Mouse (Mus musculus) limb, embryonic 14.5 days (tissue): ENCODE measurements around the gene Zfp961. TPM values are rescaled to one million over a fixed set of nuclear protein-coding genes. Genes with fewer than 3 reads are reported as not detected.
"Not testable (repeated sequence)": the region's sequence is repeated elsewhere in the genome, so short reads cannot be mapped to it uniquely, and the experiment has no call there.

Experiments used
- ATAC-seq: fragments of 200-750 bp; cut with Nextera tagmentation; 2 replicates; pipeline ENCODE4 v1.8.0; 2017; ENCODE audit warnings: low read depth, moderate number of reproducible peaks, moderate TSS enrichment; ENCODE audit not compliant: low FRiP score
- DNase-seq: peaks from one replicate; pipeline ENCODE4 v3.0.0-alpha.2; 2015; ENCODE audit warnings: low spot score
- H3K27ac ChIP-seq: fragments of 300-500 bp; sonication (generic); replicated peaks from 2 replicates; pipeline ENCODE4 v1.5.1; 2014; ENCODE audit warnings: low read depth, mild to moderate bottlenecking, low read length, moderate library complexity, mixed read lengths
- H3K27me3 ChIP-seq: fragments of 300-500 bp; sonication (generic); 2 replicates; pipeline ENCODE4 v1.6.1; 2014; ENCODE audit warnings: low read length, mixed read lengths; ENCODE audit not compliant: control insufficient read depth, insufficient read depth
- H3K36me3 ChIP-seq: fragments of 300-500 bp; sonication (generic); 2 replicates; pipeline ENCODE4 v1.6.1; 2014; ENCODE audit warnings: mild to moderate bottlenecking, low read length, moderate library complexity, mixed read lengths; ENCODE audit not compliant: control insufficient read depth, insufficient read depth
- H3K4me1 ChIP-seq: fragments of 300-500 bp; sonication (generic); 2 replicates; pipeline ENCODE4 v1.6.1; 2014; ENCODE audit warnings: antibody characterized with exemption, low read length, mixed read lengths; ENCODE audit not compliant: control insufficient read depth, insufficient read depth
- H3K4me2 ChIP-seq: fragments of 300-500 bp; sonication (generic); replicated peaks from 2 replicates; pipeline ENCODE4 v1.6.1; 2014; ENCODE audit warnings: low read depth, mild to moderate bottlenecking, low read length, moderate library complexity; ENCODE audit not compliant: severe bottlenecking
- H3K4me3 ChIP-seq: fragments of 300-500 bp; sonication (generic); replicated peaks from 2 replicates; pipeline ENCODE4 v1.5.1; 2014; ENCODE audit warnings: low read length
- H3K9ac ChIP-seq: fragments of 300-500 bp; sonication (generic); 2 replicates; pipeline ENCODE4 v1.6.1; 2014; ENCODE audit warnings: mild to moderate bottlenecking, low read depth, low read length, moderate library complexity; ENCODE audit not compliant: severe bottlenecking
- H3K9me3 ChIP-seq: fragments of 300-500 bp; sonication (generic); 2 replicates; pipeline ENCODE4 v1.6.1; 2016; ENCODE audit warnings: low read length; ENCODE audit not compliant: control insufficient read depth
- POLR2A ChIP-seq: fragments of 200-500 bp; IDR thresholded peaks from 2 replicates; pipeline ENCODE4 v1.8.0; 2012; ENCODE audit warnings: inconsistent platforms, mild to moderate bottlenecking, moderate library complexity, borderline replicate concordance; ENCODE audit not compliant: insufficient read depth, insufficient read length; ENCODE audit errors: extremely low read depth
- WGBS: fragments of 180-500 bp; shearing (Covaris S2); extraction: QIAGEN DNeasy Blood & Tissue Kit; methylation state at CpG from one replicate; pipeline ENCODE4 v1.1.7; 2014; 5-methylcytosine and 5-hydroxymethylcytosine counted together
- polyA plus RNA-seq, 2 experiments: library from polyadenylated mRNA; depleted of rRNA in 1 of 2; stranded (reverse) in 1 of 2; unstranded in 1 of 2; fragments of >200 nt; fragmentation: Nextera tagmentation in 1 of 2; extraction: Ambion mirVana in 1 of 2; gene quantifications; 2 replicates each; pipeline versions ENCODE4 v1.2.1 to v1.2.3; 2012 to 2014

Zfp961 gene
- polyA plus RNA-seq, 2 experiments: 15.5 to 18.9 TPM

DNA sequence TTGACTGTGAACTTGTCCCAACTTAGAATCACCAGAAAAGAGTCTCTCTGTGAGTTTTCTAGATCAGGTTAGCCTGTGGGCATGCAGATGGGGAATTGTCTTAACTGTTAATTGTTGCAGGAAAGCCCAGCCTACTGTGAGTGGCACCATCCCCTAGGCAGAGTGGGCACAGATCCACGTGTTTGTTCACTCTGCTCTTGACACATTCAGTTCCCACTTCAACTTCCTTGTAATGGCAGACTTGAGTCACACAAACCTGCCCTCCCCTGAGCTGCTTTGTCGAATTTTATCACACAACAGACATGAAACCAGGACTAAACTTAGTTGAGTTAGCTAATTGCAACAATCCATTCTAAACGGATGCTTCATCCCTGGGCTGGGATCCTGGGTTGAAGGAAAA, 49.4 kb downstream of the Zfp961 start:
- H3K9ac ChIP-seq: no peak overlapping the region
- no peak for TF ChIP-seq POLR2A
- no peaks in the 10 kb centered on the region for H3K36me3 ChIP-seq
- no peaks in the 10 kb centered on the region for H3K4me1 ChIP-seq
- no peaks in the 10 kb centered on the region for H3K9me3 ChIP-seq
- WGBS: 65% methylated on average over 3 of the region's 3 CpGs
- no peak overlapping the region for H3K4me3 ChIP-seq
- no peak for DNase-seq
- H3K27ac ChIP-seq: no peak overlapping the region
- H3K27me3 ChIP-seq: no peaks in the 10 kb centered on the region
- ATAC-seq: no peak
- H3K4me2 ChIP-seq: no peak overlapping the region

DNA sequence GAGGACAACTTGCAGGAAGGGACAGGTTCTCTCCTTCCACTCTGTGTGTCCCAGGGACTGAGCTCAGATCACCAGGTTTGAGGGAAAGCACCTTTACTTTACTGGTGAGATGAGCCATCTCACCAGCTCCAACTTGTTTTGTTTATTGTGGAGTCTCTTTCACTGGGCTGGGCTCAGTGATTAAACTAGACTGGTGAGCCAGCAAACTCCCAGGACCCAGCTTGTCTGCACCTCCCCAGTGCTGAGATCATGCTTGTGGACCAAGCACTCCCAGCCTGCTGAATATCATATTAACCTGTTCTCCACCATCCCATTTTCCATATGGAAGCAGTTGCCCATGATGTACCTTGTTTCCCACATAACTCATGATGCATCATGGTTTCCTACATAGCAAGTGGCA, 52.1 kb downstream of the Zfp961 start:
- no peaks in the 10 kb centered on the region for H3K9me3 ChIP-seq
- H3K4me1 ChIP-seq: no peaks in the 10 kb centered on the region
- H3K27me3 ChIP-seq: no peaks in the 10 kb centered on the region
- no peak overlapping the region for H3K4me3 ChIP-seq
- no peak overlapping the region for H3K9ac ChIP-seq
- no peak overlapping the region for H3K4me2 ChIP-seq
- no peak for TF ChIP-seq POLR2A
- no peak overlapping the region for H3K27ac ChIP-seq
- no peak for DNase-seq
- no peaks in the 10 kb centered on the region for H3K36me3 ChIP-seq
- ATAC-seq: no peak

DNA sequence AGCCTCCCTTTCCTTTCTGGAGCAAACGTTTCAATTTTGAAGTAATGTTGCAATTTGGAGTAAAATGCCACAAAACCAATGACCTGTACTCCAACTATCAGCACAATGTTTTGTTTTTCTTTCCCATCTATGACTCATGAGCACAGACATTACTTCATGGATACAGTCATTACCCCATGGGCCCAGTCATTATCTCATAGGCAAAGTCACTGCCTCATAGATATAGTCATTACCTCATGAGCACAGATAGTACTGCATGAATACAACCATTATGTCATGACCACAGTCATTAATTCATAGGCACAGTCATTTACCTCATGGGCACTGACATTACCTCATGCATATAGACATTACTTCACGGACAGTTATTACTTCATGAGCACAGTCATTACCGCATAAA, 55.1 kb downstream of the Zfp961 start:
- H3K27me3 ChIP-seq: no peaks in the 10 kb centered on the region
- H3K27ac ChIP-seq: no peak overlapping the region
- no peaks in the 10 kb centered on the region for H3K36me3 ChIP-seq
- no peak overlapping the region for H3K4me2 ChIP-seq
- no peak overlapping the region for H3K4me3 ChIP-seq
- WGBS: 75% methylated on average over 3 of the region's 3 CpGs
- no peak for TF ChIP-seq POLR2A
- no peaks in the 10 kb centered on the region for H3K4me1 ChIP-seq
- DNase-seq (no peak), ATAC-seq (no peak)
- H3K9me3 ChIP-seq: no peaks in the 10 kb centered on the region
- no peak overlapping the region for H3K9ac ChIP-seq

DNA sequence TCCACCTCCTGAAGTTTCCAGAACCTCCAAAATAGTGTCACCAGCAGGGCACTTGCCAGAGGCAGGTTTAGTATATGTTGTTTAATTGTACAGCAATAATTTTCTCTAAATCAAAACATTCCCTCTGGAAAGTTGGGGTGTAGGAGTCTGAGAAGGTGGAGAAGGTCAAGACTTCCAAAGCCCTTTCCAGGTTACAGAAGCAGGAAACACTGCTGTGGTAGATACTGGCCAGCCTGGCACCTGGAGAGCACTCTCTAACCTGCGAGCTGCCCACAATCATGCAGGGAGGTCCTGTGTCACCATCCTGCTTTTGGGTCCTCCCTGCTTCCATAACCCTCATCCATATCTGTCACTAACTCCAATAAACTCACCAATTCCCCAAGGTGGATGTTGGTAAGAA, 55.9 kb downstream of the Zfp961 start:
- WGBS: 71% methylated on average over 1 of the region's 1 CpGs
- Histone ChIP-seq H3K9me3 (no peaks in the 10 kb centered on the region), H3K9ac (no peak overlapping the region), H3K36me3 (no peaks in the 10 kb centered on the region), H3K4me3 (no peak overlapping the region), H3K27ac (no peak overlapping the region), H3K4me1 (no peaks in the 10 kb centered on the region), H3K27me3 (no peaks in the 10 kb centered on the region), H3K4me2 (no peak overlapping the region)
- no peak for ATAC-seq
- no peak for DNase-seq
- TF ChIP-seq POLR2A: no peak

DNA sequence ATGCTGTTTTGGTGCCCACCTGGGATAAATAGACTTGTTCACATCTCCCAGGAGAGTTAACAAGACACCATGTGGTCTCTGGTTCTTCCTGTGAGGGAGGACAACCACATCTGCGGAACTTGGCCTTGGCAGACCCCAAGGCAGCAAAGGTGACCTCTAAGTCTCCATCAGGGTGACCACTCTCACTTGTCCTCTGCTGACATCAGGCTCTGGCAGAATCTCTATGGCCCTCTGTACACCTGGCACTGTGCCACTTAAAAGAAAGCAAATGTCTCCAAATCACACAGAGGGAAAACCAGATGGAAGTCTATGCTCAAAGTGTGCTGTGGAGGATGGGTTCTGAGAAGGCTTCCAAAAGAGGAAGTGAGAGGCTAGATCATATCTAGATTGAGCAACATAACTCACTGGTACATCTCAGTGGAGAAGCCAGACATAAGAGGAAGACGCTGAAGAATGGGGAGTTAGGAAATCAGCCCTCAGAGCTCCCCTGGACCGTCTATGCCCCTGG, 57.4 kb downstream of the Zfp961 start:
- H3K36me3 ChIP-seq: no peaks in the 10 kb centered on the region
- no peak overlapping the region for H3K27ac ChIP-seq
- WGBS: 71% methylated on average over 3 of the region's 3 CpGs
- H3K4me3 ChIP-seq: no peak overlapping the region
- H3K4me1 ChIP-seq: no peaks in the 10 kb centered on the region
- no peak for TF ChIP-seq POLR2A
- ATAC-seq: no peak
- H3K9ac ChIP-seq: no peak overlapping the region
- no peaks in the 10 kb centered on the region for H3K27me3 ChIP-seq
- H3K9me3 ChIP-seq: no peaks in the 10 kb centered on the region
- H3K4me2 ChIP-seq: no peak overlapping the region
- no peak for DNase-seq

DNA sequence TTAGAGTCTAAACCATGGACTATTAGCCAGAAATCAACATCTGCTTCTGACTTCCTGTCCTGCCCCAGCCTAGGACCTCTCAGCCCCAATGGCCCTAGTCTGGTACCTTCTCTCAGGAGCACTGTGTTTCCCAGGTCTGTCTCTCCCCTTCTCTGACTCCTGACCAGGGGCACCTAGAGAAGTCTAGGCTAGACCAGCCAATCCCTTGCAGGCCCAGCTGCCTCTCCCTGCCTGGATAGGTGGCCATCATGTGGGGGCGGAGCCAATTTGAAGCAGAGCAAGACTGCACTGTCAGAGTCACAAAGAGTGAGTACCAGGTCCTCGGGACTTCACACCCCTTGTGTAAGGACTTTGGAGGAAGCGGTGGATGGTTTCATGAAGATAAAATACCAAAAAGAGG, 58.6 kb downstream of the Zfp961 start, which contains the start of gene Cyp4f18:
Cyp4f18 (minus strand) TSS at position 154 of the 400 bp plus-strand sequence.
- DNase-seq: no peak
- Histone ChIP-seq H3K27ac (no peak within 1 kb of the TSS), H3K36me3 (no peaks in the 10 kb centered on the region), H3K9me3 (no peaks in the 10 kb centered on the region), H3K4me1 (no peaks in the 10 kb centered on the region), H3K9ac (no peak within 1 kb of the TSS), H3K4me3 (no peak within 1 kb of the TSS), H3K4me2 (no peak within 1 kb of the TSS), H3K27me3 (no peaks in the 10 kb centered on the region)
- no peak for ATAC-seq
- 62% methylated on average over 3 of the region's 3 CpGs for WGBS
- TF ChIP-seq POLR2A: no peak

DNA sequence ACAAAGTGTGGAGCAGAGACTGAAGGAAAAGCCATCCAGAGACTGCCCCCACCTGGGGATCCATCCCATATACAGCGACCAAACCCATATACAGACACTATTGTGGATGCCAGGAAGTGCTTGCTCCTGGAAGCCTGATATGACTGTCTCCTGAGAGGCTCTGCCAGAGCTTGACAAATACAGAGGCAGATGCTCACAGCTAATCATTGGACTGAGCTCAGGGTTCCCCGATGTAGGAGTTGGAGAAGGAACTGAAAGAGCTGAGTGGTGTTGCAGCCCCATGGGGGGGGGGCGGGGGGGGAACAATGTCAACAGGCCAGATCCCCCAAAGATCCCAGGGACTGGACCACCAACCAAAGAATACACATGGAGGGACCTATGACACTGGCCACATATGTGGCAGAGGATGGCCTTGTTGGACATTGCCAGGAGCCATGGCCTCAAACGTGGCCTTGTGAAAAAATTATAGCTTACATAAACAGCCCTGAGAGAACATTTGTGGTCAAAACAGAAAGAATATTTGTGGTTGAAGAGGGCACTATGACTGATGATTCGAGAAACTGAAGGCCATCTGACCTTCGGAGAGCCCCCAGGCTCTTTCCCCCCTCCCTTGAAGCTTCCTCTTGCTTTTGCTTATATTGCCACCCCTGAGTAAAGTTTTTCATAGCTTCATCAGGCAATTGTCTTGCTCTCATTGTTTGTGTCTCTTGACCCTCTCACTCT, 62.8 kb downstream of the Zfp961 start:
- not testable (repeated sequence) for H3K4me1 ChIP-seq, H3K27ac ChIP-seq, H3K9ac ChIP-seq, H3K4me3 ChIP-seq, DNase-seq, ATAC-seq, H3K27me3 ChIP-seq, H3K4me2 ChIP-seq, H3K36me3 ChIP-seq, H3K9me3 ChIP-seq
- WGBS: 70% methylated on average over 5 of the region's 6 CpGs

DNA sequence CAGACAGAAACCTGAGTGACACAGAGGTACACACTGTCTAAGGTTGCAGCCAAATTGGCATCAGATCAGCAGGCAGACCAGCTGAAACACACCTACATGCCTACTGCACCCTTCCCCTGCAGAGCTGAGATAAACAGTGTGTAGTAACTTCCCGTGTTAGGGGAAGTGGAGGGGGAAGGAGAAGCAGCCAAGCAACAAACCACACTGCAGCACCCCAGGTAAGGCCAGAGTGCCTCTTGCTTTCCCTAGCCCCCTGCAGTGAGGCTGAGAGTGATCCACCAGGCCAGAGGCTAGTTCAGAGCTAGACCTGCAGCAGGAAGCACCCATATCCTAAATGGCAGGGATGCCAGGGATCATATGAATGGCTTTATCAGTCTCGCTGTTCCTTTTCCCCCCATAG, 66.5 kb downstream of the Zfp961 start:
- not testable (repeated sequence) for H3K9me3 ChIP-seq, H3K4me2 ChIP-seq, H3K9ac ChIP-seq, DNase-seq, H3K27me3 ChIP-seq, H3K27ac ChIP-seq, ATAC-seq, H3K4me3 ChIP-seq, H3K4me1 ChIP-seq, H3K36me3 ChIP-seq
- WGBS: 86% methylated on average over 2 of the region's 2 CpGs
